Mouse (Mus musculus) neural tube, embryonic 14.5 days (tissue): ENCODE results near the gene Spink8. TPM values are rescaled to one million over a fixed set of nuclear protein-coding genes. Genes with fewer than 3 reads are reported as not detected.

ENCODE experiments used
- ATAC-seq: fragments of 200-750 bp; cut with Nextera tagmentation; 2 replicates; pipeline ENCODE4 v1.8.0; 2017; ENCODE audit warnings: low read depth, mild to moderate bottlenecking, moderate TSS enrichment, moderate library complexity
- H3K27ac ChIP-seq: fragments of 300-500 bp; sonication (generic); 2 replicates; pipeline ENCODE4 v1.5.1; 2014; ENCODE audit warnings: low read depth, mild to moderate bottlenecking, control low read depth, low read length, moderate library complexity, mixed read lengths
- H3K27me3 ChIP-seq: fragments of 300-500 bp; sonication (generic); 2 replicates; pipeline ENCODE4 v1.6.1; 2014; ENCODE audit warnings: low read length; ENCODE audit not compliant: control insufficient read depth, insufficient read depth
- H3K36me3 ChIP-seq: fragments of 300-500 bp; sonication (generic); 2 replicates; pipeline ENCODE4 v1.6.1; 2014; ENCODE audit warnings: low read length, mixed read lengths; ENCODE audit not compliant: control insufficient read depth, insufficient read depth
- H3K4me1 ChIP-seq: fragments of 300-500 bp; sonication (generic); 2 replicates; pipeline ENCODE4 v1.6.1; 2014; ENCODE audit warnings: low read length; ENCODE audit not compliant: control insufficient read depth, insufficient read depth
- H3K4me2 ChIP-seq: fragments of 300-500 bp; sonication (generic); 2 replicates; pipeline ENCODE4 v1.6.1; 2014; ENCODE audit warnings: mild to moderate bottlenecking, low read depth, low read length, control low read depth
- H3K4me3 ChIP-seq: fragments of 300-500 bp; sonication (generic); 2 replicates; pipeline ENCODE4 v1.5.1; 2014; ENCODE audit warnings: low read depth, low read length, control low read depth, mixed read lengths
- H3K9ac ChIP-seq: fragments of 300-500 bp; sonication (generic); replicated peaks from 2 replicates; pipeline ENCODE4 v1.6.1; 2014; ENCODE audit warnings: low read depth, mild to moderate bottlenecking, control low read depth, low read length, mixed read lengths
- H3K9me3 ChIP-seq: fragments of 300-500 bp; sonication (generic); 2 replicates; pipeline ENCODE4 v1.6.1; 2016; ENCODE audit warnings: low read length; ENCODE audit not compliant: control insufficient read depth
- WGBS: fragments of 180-500 bp; shearing (Covaris S2); extraction: QIAGEN DNeasy Blood & Tissue Kit; methylation state at CpG from one replicate; pipeline ENCODE4 v1.1.7; 2014; 5-methylcytosine and 5-hydroxymethylcytosine counted together
- polyA plus RNA-seq: library from polyadenylated mRNA; unstranded; fragments of >200 nt; fragmentation: Nextera tagmentation; extraction: Ambion mirVana; gene quantifications from 2 replicates; pipeline ENCODE4 v1.2.1, GENCODE M21; 2014

Spink8 gene
- polyA plus RNA-seq, 1 experiment from 2014 or later = not detected

GRCm38 (mm10) chr9:109854341-109854740 lies 42.3 kb downstream of the Spink8 start:
- H3K27ac ChIP-seq = no peak overlapping the region
- H3K4me3 ChIP-seq = no peak overlapping the region
- H3K9me3 ChIP-seq = no peaks in the 10 kb centered on the region
- WGBS = 86% methylated on average over 2 of the region's 2 CpGs
- ATAC-seq = no peak
- H3K4me1 ChIP-seq = no peaks in the 10 kb centered on the region
- H3K36me3 ChIP-seq = no peaks in the 10 kb centered on the region
- H3K27me3 ChIP-seq = no peaks in the 10 kb centered on the region
- H3K4me2 ChIP-seq = no peak overlapping the region
- H3K9ac ChIP-seq = no peak overlapping the region

GRCm38 (mm10) chr9:109855947-109856346 lies 43.9 kb downstream of the Spink8 start:
- Histone ChIP-seq H3K9me3 (no peaks in the 10 kb centered on the region), H3K27ac (no peak overlapping the region), H3K27me3 (no peaks in the 10 kb centered on the region), H3K4me3 (no peak overlapping the region), H3K36me3 (no peaks in the 10 kb centered on the region), H3K9ac (no peak overlapping the region), H3K4me1 (no peaks in the 10 kb centered on the region), H3K4me2 (no peak overlapping the region)
- no peak for ATAC-seq
- WGBS = 81% methylated on average over 6 of the region's 6 CpGs

GRCm38 (mm10) chr9:109862397-109863044 lies 50.4 kb downstream of the Spink8 start:
- no peaks in the 10 kb centered on the region for H3K4me1 ChIP-seq
- peak overlapping the region; percentile 31; the same call in 1 of the 2 replicates for H3K4me2 ChIP-seq
- no peak overlapping the region for H3K9ac ChIP-seq
- H3K27me3 ChIP-seq = no peaks in the 10 kb centered on the region
- peak; percentile 71; the same call in 1 of the 2 replicates for ATAC-seq
- H3K9me3 ChIP-seq = no peaks in the 10 kb centered on the region
- no peak overlapping the region for H3K27ac ChIP-seq
- H3K36me3 ChIP-seq = no peaks in the 10 kb centered on the region
- no peak overlapping the region for H3K4me3 ChIP-seq
- 21% methylated on average over 20 of the region's 20 CpGs for WGBS

- Histone ChIP-seq H3K4me3 (no peak overlapping the region), H3K4me1 (no peaks in the 10 kb centered on the region), H3K27me3 (no peaks in the 10 kb centered on the region), H3K36me3 (no peaks in the 10 kb centered on the region), H3K9ac (no peak overlapping the region), H3K4me2 (no peak overlapping the region), H3K27ac (no peak overlapping the region), H3K9me3 (no peaks in the 10 kb centered on the region)
- ATAC-seq = no peak
- WGBS = 76% methylated on average over 3 of the region's 3 CpGs
These were observed 51.0 kb downstream of the Spink8 start for GRCm38 (mm10) chr9:109863085-109863484.

GRCm38 (mm10) chr9:109866218-109866617 lies 54.1 kb downstream of the Spink8 start:
- no peak overlapping the region for H3K9ac ChIP-seq
- H3K4me1 ChIP-seq = no peaks in the 10 kb centered on the region
- WGBS = 63% methylated on average over 2 of the region's 2 CpGs
- H3K36me3 ChIP-seq = no peaks in the 10 kb centered on the region
- H3K9me3 ChIP-seq = no peaks in the 10 kb centered on the region
- no peaks in the 10 kb centered on the region for H3K27me3 ChIP-seq
- H3K27ac ChIP-seq = no peak overlapping the region
- no peak overlapping the region for H3K4me3 ChIP-seq
- H3K4me2 ChIP-seq = no peak overlapping the region
- no peak for ATAC-seq

- 53% methylated on average over 6 of the region's 6 CpGs for WGBS
- H3K4me1 ChIP-seq = 0 out of 2 replicates have a peak, but pooled peaks cover 2% of the 10 kb centered on the region
- no peaks in the 10 kb centered on the region for H3K9me3 ChIP-seq
- no peaks in the 10 kb centered on the region for H3K36me3 ChIP-seq
- H3K27ac ChIP-seq = no peak overlapping the region
- H3K4me3 ChIP-seq = no peak overlapping the region
- no peaks in the 10 kb centered on the region for H3K27me3 ChIP-seq
- H3K9ac ChIP-seq = no peak overlapping the region
- H3K4me2 ChIP-seq = no peak overlapping the region
- no peak for ATAC-seq
These were observed 59.0 kb downstream of the Spink8 start for GRCm38 (mm10) chr9:109870983-109871572.

- Histone ChIP-seq H3K27ac (peak within 1 kb of the TSS; percentile 57), H3K4me3 (peak within 1 kb of the TSS; percentile 91), H3K4me2 (peak within 1 kb of the TSS; percentile 89), H3K4me1 (peaks cover 11% of the 10 kb centered on the region), H3K36me3 (peaks cover 3% of the 10 kb centered on the region; the same call in 1 of the 2 replicates), H3K9ac (peak within 1 kb of the TSS; percentile 79), H3K9me3 (no peaks in the 10 kb centered on the region), H3K27me3 (no peaks in the 10 kb centered on the region)
- 8% methylated on average over 33 of the region's 33 CpGs for WGBS
- peak; percentile 92 for ATAC-seq
These were observed 63.0 kb downstream of the Spink8 start, which contains the start of gene Cdc25a for GRCm38 (mm10) chr9:109874797-109875691. TSS of gene Cdc25a (plus strand) at chr9:109875579.

- peaks cover 10% of the 10 kb centered on the region; the same call in 1 of the 2 replicates for H3K36me3 ChIP-seq
- under 1% methylated on average over 75 of the region's 76 CpGs for WGBS
- no peaks in the 10 kb centered on the region for H3K27me3 ChIP-seq
- H3K4me2 ChIP-seq = peak overlapping the region; percentile 89
- H3K4me3 ChIP-seq = peak overlapping the region; percentile 91
- peaks cover 11% of the 10 kb centered on the region for H3K4me1 ChIP-seq
- H3K9ac ChIP-seq = peak overlapping the region; percentile 79
- H3K27ac ChIP-seq = peak overlapping the region; percentile 57
- peak; percentile 70 for ATAC-seq
- no peaks in the 10 kb centered on the region for H3K9me3 ChIP-seq
These were observed 63.9 kb downstream of the Spink8 start for GRCm38 (mm10) chr9:109875695-109876601.
